8 mouse cellular contexts compared by ENCODE assay signal in genomic region chr9:30922197-30922894, GRCm38 (mm10). TPM values are rescaled to one million over a fixed set of nuclear protein-coding genes. Genes with fewer than 3 reads are reported as not detected.
A peak's percentile ranks its signal among the peaks of the same experiment; 100 is the strongest.
DNase-seq lines count a peak whose midpoint lies in the region; ATAC-seq and TF ChIP-seq lines count a peak whose summit lies in the region.

TSS of gene Adamts15 (minus strand) at chr9:30922452.

- no peaks in the 10 kb centered on the region for H3K4me1 ChIP-seq in ES-Bruce4 (ENCODE audit: control insufficient read depth, insufficient read depth, low read length)
- H3K4me1 ChIP-seq in forebrain, embryonic 14.5 days (ENCODE audit: control insufficient read depth, insufficient read depth, low read length): no peaks in the 10 kb centered on the region; the same call in 1 of the 2 replicates
- peaks cover 11% of the 10 kb centered on the region for H3K4me1 ChIP-seq in small intestine, adult 2 months (ENCODE audit: control insufficient read depth, insufficient read depth, insufficient read length, low read length)

- H3K4me2 ChIP-seq in forebrain, embryonic 14.5 days (ENCODE audit: low read length): peak within 1 kb of the TSS; percentile 97

- intact Hi-C loops in heart, postnatal 10 days (cut with DNase I): loop anchor here (5.0 to 10.0 kb wide), 3 partner anchors 140 to 360 kb away; no protein-coding TSS in a partner anchor

- H3K4me3 ChIP-seq in ES-Bruce4 (ENCODE audit: low read depth, low read length): peak within 1 kb of the TSS; percentile 64
- peak within 1 kb of the TSS; percentile 46 for H3K4me3 ChIP-seq in forebrain, embryonic 14.5 days (ENCODE audit: low read depth, low read length)
- peak within 1 kb of the TSS; percentile 66 for H3K4me3 ChIP-seq in small intestine, adult 2 months (ENCODE audit: low read depth, low read length)

- peak within 1 kb of the TSS; percentile 38 for H3K9ac ChIP-seq in ES-Bruce4 (ENCODE audit: low read depth, poor library complexity, severe bottlenecking)
- H3K9ac ChIP-seq in forebrain, embryonic 14.5 days (ENCODE audit: low read length): peak within 1 kb of the TSS; percentile 54

- no peaks in the 10 kb centered on the region for H3K9me3 ChIP-seq in ES-Bruce4 (replicated peaks; ENCODE audit: control insufficient read depth, insufficient read depth, low read length, poor library complexity, severe bottlenecking)
- no peaks in the 10 kb centered on the region for H3K9me3 ChIP-seq in forebrain, embryonic 14.5 days (replicated peaks; ENCODE audit: control insufficient read depth, low read length)

- peaks cover 3% of the 10 kb centered on the region; the same call in 1 of the 2 replicates for H3K27me3 ChIP-seq in ES-Bruce4 (ENCODE audit: control insufficient read depth, insufficient read depth, low read length, poor library complexity, severe bottlenecking)
- H3K27me3 ChIP-seq in forebrain, embryonic 14.5 days (replicated peaks; ENCODE audit: control insufficient read depth, insufficient read depth, low read length): peaks cover 28% of the 10 kb centered on the region; the same call in 1 of the 2 replicates
- no peaks in the 10 kb centered on the region for H3K27me3 ChIP-seq in small intestine, adult 2 months (ENCODE audit: control insufficient read depth, insufficient read depth, low read length)

- ATAC-seq in forebrain, embryonic 14.5 days: peak; percentile 78

- peak; percentile 76 for DNase-seq in adrenal gland, postnatal 14 days
- DNase-seq in forebrain, embryonic 14.5 days (ENCODE audit: low spot score): peak; percentile 53
- DNase-seq in heart, postnatal 10 days: peak; percentile 82 to 85
- DNase-seq in kidney, postnatal 36 days: peak; percentile 83
- peak; percentile 80 for DNase-seq in lung, postnatal 36 days
- no peak for DNase-seq in spleen, postnatal 36 days (ENCODE audit: low spot score in 2 of 2)

- no peak for TF ChIP-seq POLR2A in ES-Bruce4 (IDR thresholded peaks at IDR 0.05; ENCODE audit: insufficient read depth, low read length)
- TF ChIP-seq POLR2A in small intestine, adult 2 months (IDR thresholded peaks at IDR 0.05; ENCODE audit: low read depth, low read length): peak; percentile 47

- under 1% methylated on average over 47 of the region's 47 CpGs for WGBS in forebrain, embryonic 14.5 days
- WGBS in small intestine, adult 2 months: under 1% methylated on average over 47 of the region's 47 CpGs

- no peaks in the 10 kb centered on the region for H3K36me3 ChIP-seq in ES-Bruce4 (ENCODE audit: control insufficient read depth, insufficient read depth, low read length, poor library complexity, severe bottlenecking)
- no peaks in the 10 kb centered on the region for H3K36me3 ChIP-seq in forebrain, embryonic 14.5 days (ENCODE audit: control insufficient read depth, insufficient read depth, low read length)
- no peaks in the 10 kb centered on the region for H3K36me3 ChIP-seq in small intestine, adult 2 months (ENCODE audit: control insufficient read depth, insufficient read depth, low read length)

- H3K27ac ChIP-seq in ES-Bruce4 (ENCODE audit: insufficient read depth, low read length): no peak within 1 kb of the TSS
- H3K27ac ChIP-seq in forebrain, embryonic 14.5 days (ENCODE audit: low read depth, low read length): no peak within 1 kb of the TSS
- peak within 1 kb of the TSS; percentile 13; the same call in 1 of the 2 replicates for H3K27ac ChIP-seq in small intestine, adult 2 months (ENCODE audit: insufficient read depth, low read depth, low read length)

- no peak for TF ChIP-seq CTCF in ES-Bruce4 (IDR thresholded peaks at IDR 0.05; ENCODE audit: low read depth, low read length)
- peak; percentile 23; the same call in 1 of the 2 replicates for TF ChIP-seq CTCF in small intestine, adult 2 months (IDR thresholded peaks at IDR 0.05; ENCODE audit: extremely low read depth, insufficient read length, insufficient replicate concordance, low read depth, low read length)

- no peak for TF ChIP-seq EP300 in ES-Bruce4 (IDR thresholded peaks at IDR 0.05; ENCODE audit: insufficient read depth, low read depth, low read length)

RNA-seq across cellular contexts. Expression of gene Adamts15, which starts in this region (rescaled TPM):
- polyA plus RNA-seq in ES-Bruce4 (2011; ENCODE audit: insufficient read depth, insufficient read length, low read depth, missing spikeins): 4.6 and 5.0 TPM in 2 replicates
- total RNA-seq in adrenal gland, postnatal 14 days (2021): 3.8 and 5.2 TPM in 2 replicates
- 2.4 and 2.8 TPM in 2 replicates for polyA plus RNA-seq in forebrain, embryonic 14.5 days (2014; fragmentation: Nextera tagmentation; extraction: Ambion mirVana)
- total RNA-seq in heart, postnatal 10 days (2021): 10 to 100 TPM; 13.1 to 16.4 TPM
- 4.0 and 4.6 TPM in 2 replicates for polyA plus RNA-seq in small intestine, adult 2 months (2012; rRNA removed)

Comparison
In these comparisons a context has a peak if more than half of its experiments do, and no peak if none do; other contexts are left out.
1. DNase-seq: peak in adrenal gland, postnatal 14 days (single experiment), forebrain, embryonic 14.5 days (single experiment), heart, postnatal 10 days (2 of 2), kidney, postnatal 36 days (2 of 2) and lung, postnatal 36 days (single experiment); none in spleen, postnatal 36 days (0 of 2).
2. Peak in every context shown above with its lines, with median percentiles within 50 percentile points of each other: H3K4me3 ChIP-seq.